In genomic region chr13:76345941-76346340, GRCm38 (mm10) we compare ENCODE assay signal across 13 mouse cellular contexts. TPM values are rescaled to one million over a fixed set of nuclear protein-coding genes. Genes with fewer than 3 reads are reported as not detected.
DNase-seq lines count a peak whose midpoint lies in the region; ATAC-seq and TF ChIP-seq lines count a peak whose summit lies in the region.
"Not testable (repeated sequence)": the region's sequence is repeated elsewhere in the genome, so short reads cannot be mapped to it uniquely, and the experiment has no call there.
"Had no signal": no experiment of that assay in that cellular context is flagged by ENCODE, and none has a peak within 500 bp of the region (broad histone marks: within the 10 kb centered on the region; RNA-seq: fewer than 3 reads in every experiment).

No protein-coding gene starts in this region.

- TF ChIP-seq EP300 in ES-Bruce4 (IDR thresholded peaks at IDR 0.05; ENCODE audit: insufficient read depth, low read depth, low read length) = not testable (repeated sequence)

- H3K4me2 ChIP-seq in heart, embryonic 13.5 days = peak overlapping the region; percentile 42
- peak overlapping the region; percentile 37; the same call in 1 of the 2 replicates for H3K4me2 ChIP-seq in heart, embryonic 16.5 days (ENCODE audit: low read depth, low read length)

- not testable (repeated sequence) for H3K27ac ChIP-seq in ES-Bruce4 (ENCODE audit: insufficient read depth, low read length); heart, embryonic 13.5 days (replicated peaks); heart, embryonic 16.5 days (ENCODE audit: low read length)

- H3K9me3 ChIP-seq in ES-Bruce4 (replicated peaks; ENCODE audit: control insufficient read depth, insufficient read depth, low read length, poor library complexity, severe bottlenecking); heart, embryonic 13.5 days; heart, embryonic 16.5 days (replicated peaks; ENCODE audit: control insufficient read depth, low read length): not testable (repeated sequence)

- H3K9ac ChIP-seq in ES-Bruce4 (ENCODE audit: low read depth, poor library complexity, severe bottlenecking) = peak overlapping the region; percentile 82
- not testable (repeated sequence) for H3K9ac ChIP-seq in heart, embryonic 13.5 days; heart, embryonic 16.5 days (ENCODE audit: low read length)

- H3K36me3 ChIP-seq in ES-Bruce4 (ENCODE audit: control insufficient read depth, insufficient read depth, low read length, poor library complexity, severe bottlenecking); heart, embryonic 13.5 days; heart, embryonic 16.5 days (ENCODE audit: control insufficient read depth, insufficient read depth): not testable (repeated sequence)

- not testable (repeated sequence) for H3K27me3 ChIP-seq in ES-Bruce4 (ENCODE audit: control insufficient read depth, insufficient read depth, low read length, poor library complexity, severe bottlenecking); heart, embryonic 13.5 days (replicated peaks); heart, embryonic 16.5 days (ENCODE audit: control insufficient read depth, insufficient read depth, low read length)

- not testable (repeated sequence) for ATAC-seq in heart, embryonic 13.5 days (ENCODE audit: extremely low read depth, insufficient number of reproducible peaks, low FRiP score, low TSS enrichment); heart, embryonic 16.5 days (replicated peaks; ENCODE audit: extremely low read depth, insufficient read depth, low FRiP score)

- H3K4me1 ChIP-seq in ES-Bruce4 (ENCODE audit: control insufficient read depth, insufficient read depth, low read length); heart, embryonic 13.5 days; heart, embryonic 16.5 days (ENCODE audit: control insufficient read depth, insufficient read depth, low read length): not testable (repeated sequence)

- DNase-seq in brain, adult 2 months (ENCODE audit: low read depth, low spot score) = peak; percentile 28
- DNase-seq in cerebellum, adult 18-20 months = peak; percentile 11 to 18
- DNase-seq in cerebellum, adult 9-10 months = peak; percentile 30
- DNase-seq in cerebellum, postnatal 25 days = peak; percentile 15 to 40

- not testable (repeated sequence) for TF ChIP-seq POLR2A in ES-Bruce4 (IDR thresholded peaks at IDR 0.05; ENCODE audit: insufficient read depth, low read length)

- 52% methylated on average over 21 of the region's 21 CpGs for whole genome bisulfite sequencing in heart, embryonic 13.5 days
- WGBS in heart, embryonic 16.5 days = 58% methylated on average over 16 of the region's 21 CpGs

- not testable (repeated sequence) for TF ChIP-seq CTCF in ES-Bruce4 (IDR thresholded peaks at IDR 0.05; ENCODE audit: low read depth, low read length)

- peak overlapping the region; percentile 80 for H3K4me3 ChIP-seq in ES-Bruce4 (ENCODE audit: low read depth, low read length)
- peak overlapping the region; percentile 26; the same call in 1 of the 2 replicates for H3K4me3 ChIP-seq in heart, embryonic 13.5 days
- not testable (repeated sequence) for H3K4me3 ChIP-seq in heart, embryonic 16.5 days (ENCODE audit: low read length)

RNA-seq across cellular contexts. Expression of gene Mctp1, which starts 38.4 kb away (rescaled TPM):
- polyA plus RNA-seq in ES-Bruce4 (2011; ENCODE audit: insufficient read depth, insufficient read length, low read depth, missing spikeins) = 0.64 TPM in 1 of 2 replicates, not detected in the other
- 0.23 and 0.47 TPM in 2 replicates for polyA plus RNA-seq in heart, embryonic 13.5 days (2015; fragmentation: Nextera tagmentation; extraction: Ambion mirVana)
- polyA plus RNA-seq in heart, embryonic 16.5 days (2015; fragmentation: Nextera tagmentation; extraction: Ambion mirVana) = 0.65 and 0.71 TPM in 2 replicates

RNA-seq across cellular contexts. Expression of gene Fam81b, which starts 41.1 kb away (rescaled TPM):
- not detected in 2 replicates for polyA plus RNA-seq in ES-Bruce4 (2011; ENCODE audit: insufficient read depth, insufficient read length, low read depth, missing spikeins)
- polyA plus RNA-seq in heart, embryonic 13.5 days (2015; fragmentation: Nextera tagmentation; extraction: Ambion mirVana) = not detected in 2 replicates
- 0.21 TPM in 1 of 2 replicates, not detected in the other for polyA plus RNA-seq in heart, embryonic 16.5 days (2015; fragmentation: Nextera tagmentation; extraction: Ambion mirVana)
- polyA plus RNA-seq: activated CD4-positive, CD25-positive, alpha-beta regulatory T cell, adult 4 months; embryonic facial prominence, embryonic 12.5 days; forebrain, embryonic 11.5 days; heart, embryonic 11.5 days; inflammation-experienced regulatory T-cells, adult 6 months; intestine, embryonic 16.5 days had no signal
